Mouse (Mus musculus) kidney, embryonic 16.5 days (tissue): ENCODE data around the gene Dusp28. TPM values are rescaled to one million over a fixed set of nuclear protein-coding genes. Genes with fewer than 3 reads are reported as not detected.
A peak's percentile ranks its signal among the peaks of the same experiment; 100 is the strongest.

Source experiments
- ATAC-seq: fragments of 200-750 bp; cut with Nextera tagmentation; 2 replicates; pipeline ENCODE4 v1.8.0; 2017; ENCODE audit warnings: moderate TSS enrichment; ENCODE audit not compliant: low FRiP score, low TSS enrichment
- H3K27ac ChIP-seq: fragments of 300-500 bp; sonication (generic); 2 replicates; pipeline ENCODE4 v1.5.1; 2014; ENCODE audit warnings: low read length
- H3K27me3 ChIP-seq: fragments of 300-500 bp; sonication (generic); 2 replicates; pipeline ENCODE4 v1.6.1; 2014; ENCODE audit warnings: low read length, control low read depth, mixed read lengths; ENCODE audit not compliant: insufficient read depth
- H3K36me3 ChIP-seq: fragments of 300-500 bp; sonication (generic); 2 replicates; pipeline ENCODE4 v1.6.1; 2014; ENCODE audit warnings: low read length, control low read depth, mixed read lengths; ENCODE audit not compliant: insufficient read depth
- H3K4me1 ChIP-seq: fragments of 300-500 bp; sonication (generic); 2 replicates; pipeline ENCODE4 v1.6.1; 2014; ENCODE audit warnings: low read length, control low read depth, mixed read lengths; ENCODE audit not compliant: insufficient read depth
- H3K4me2 ChIP-seq: fragments of 300-500 bp; sonication (generic); replicated peaks from 2 replicates; pipeline ENCODE4 v1.6.1; 2014; ENCODE audit warnings: low read depth, low read length
- H3K4me3 ChIP-seq: fragments of 300-500 bp; sonication (generic); 2 replicates; pipeline ENCODE4 v1.5.1; 2014; ENCODE audit warnings: mild to moderate bottlenecking, low read length
- H3K9ac ChIP-seq: fragments of 300-500 bp; sonication (generic); replicated peaks from 2 replicates; pipeline ENCODE4 v1.6.1; 2014; ENCODE audit warnings: low read length
- H3K9me3 ChIP-seq: fragments of 300-500 bp; sonication (generic); 2 replicates; pipeline ENCODE4 v1.6.1; 2016; ENCODE audit warnings: low read length, control low read depth
- WGBS: fragments of 180-500 bp; shearing (Covaris S2); extraction: QIAGEN DNeasy Blood & Tissue Kit; methylation state at CpG from one replicate; pipeline ENCODE4 v1.1.7; 2014; 5-methylcytosine and 5-hydroxymethylcytosine counted together
- polyA plus RNA-seq: library from polyadenylated mRNA; unstranded; fragments of >200 nt; fragmentation: Nextera tagmentation; extraction: Ambion mirVana; gene quantifications from 2 replicates; pipeline ENCODE4 v1.2.1, GENCODE M21; 2015

Dusp28 gene
- polyA plus RNA-seq, 1 experiment from 2014 or later = 12.3 TPM

DNA sequence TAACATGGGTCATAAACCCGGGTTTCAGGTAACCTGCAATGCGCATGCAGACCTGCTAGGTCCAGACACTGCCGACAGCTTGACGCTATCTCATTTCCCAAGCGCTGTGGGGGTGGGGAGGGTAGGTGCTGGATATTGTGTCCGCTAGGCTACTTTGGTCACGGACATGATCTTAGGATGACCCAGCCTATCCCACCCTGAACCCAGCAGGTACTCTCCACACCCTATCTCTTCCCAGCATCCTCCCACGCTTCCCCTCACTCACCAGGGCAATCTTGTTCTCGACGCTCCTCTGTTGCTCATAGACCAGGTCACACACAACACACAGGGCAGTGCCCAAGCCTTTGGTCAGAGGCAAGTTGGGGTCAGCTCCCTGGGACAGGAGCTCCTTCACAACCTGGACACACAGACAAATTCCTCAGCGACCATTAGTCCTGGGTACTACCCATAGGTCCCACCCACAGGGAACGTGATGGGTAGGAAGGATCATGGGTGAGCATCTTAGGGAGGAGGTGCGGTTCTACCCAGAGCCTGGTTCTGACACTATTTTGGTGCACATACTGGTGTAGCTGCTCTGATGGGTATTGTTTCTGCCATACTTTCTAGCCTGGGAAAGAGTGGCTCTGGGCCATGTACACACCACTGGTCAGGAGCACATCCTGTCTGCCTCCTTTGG, 28.6 kb upstream of the Dusp28 start:
- peak; percentile 53 for ATAC-seq
- no peaks in the 10 kb centered on the region for H3K9me3 ChIP-seq
- H3K4me3 ChIP-seq = no peak overlapping the region
- H3K27ac ChIP-seq = peak overlapping the region; percentile 25; the same call in 1 of the 2 replicates
- 35% methylated on average over 13 of the region's 13 CpGs for WGBS
- H3K27me3 ChIP-seq = no peaks in the 10 kb centered on the region
- H3K9ac ChIP-seq = no peak overlapping the region
- H3K36me3 ChIP-seq = no peaks in the 10 kb centered on the region
- H3K4me2 ChIP-seq = no peak overlapping the region; the same call in 1 of the 2 replicates
- H3K4me1 ChIP-seq = peaks cover 25% of the 10 kb centered on the region

DNA sequence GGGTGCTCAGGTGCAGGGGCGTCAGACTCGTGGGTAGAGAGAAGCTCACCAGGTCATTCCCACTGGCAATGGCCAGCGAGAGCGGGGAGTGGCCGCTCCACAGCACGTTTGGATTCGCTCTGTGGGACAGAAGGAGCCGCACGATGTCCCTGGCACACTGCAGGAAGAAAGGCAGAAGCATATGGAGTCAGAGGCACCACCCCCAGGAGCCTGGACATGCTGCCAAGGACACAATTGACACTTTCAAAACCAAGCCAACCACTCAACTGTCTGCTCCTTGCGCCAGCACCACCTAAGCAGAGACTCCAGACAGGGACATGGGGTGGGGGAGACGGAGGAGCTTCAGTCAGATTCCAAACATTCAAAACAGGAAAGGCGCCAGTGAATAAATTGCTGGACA, 27.5 kb upstream of the Dusp28 start:
- 86% methylated on average over 12 of the region's 12 CpGs for WGBS
- no peak overlapping the region for H3K9ac ChIP-seq
- H3K27me3 ChIP-seq = no peaks in the 10 kb centered on the region
- H3K4me1 ChIP-seq = peaks cover 25% of the 10 kb centered on the region
- no peak for ATAC-seq
- no peak overlapping the region for H3K27ac ChIP-seq
- no peaks in the 10 kb centered on the region for H3K9me3 ChIP-seq
- no peaks in the 10 kb centered on the region for H3K36me3 ChIP-seq
- no peak overlapping the region for H3K4me2 ChIP-seq
- no peak overlapping the region for H3K4me3 ChIP-seq

DNA sequence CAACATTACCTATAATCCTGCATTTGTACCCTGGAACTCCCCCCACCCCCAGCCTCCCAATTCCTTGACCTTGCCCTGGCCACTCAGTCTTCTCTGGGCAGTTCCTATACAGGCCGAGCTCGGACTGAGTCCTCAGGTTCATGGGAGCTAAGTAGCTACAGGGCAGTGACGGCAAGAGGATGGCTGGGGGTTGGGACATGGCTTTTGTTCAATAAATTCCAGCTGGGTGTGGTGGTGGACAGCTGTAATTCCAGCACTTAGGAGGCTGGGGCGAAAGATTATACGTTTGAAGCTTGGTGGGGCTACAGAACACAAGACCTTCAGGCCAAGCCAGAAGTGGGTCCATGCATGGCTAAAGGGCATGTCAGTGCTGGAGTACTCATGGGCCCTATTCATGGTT, 26.7 kb upstream of the Dusp28 start:
- Histone ChIP-seq H3K27ac (no peak overlapping the region), H3K4me3 (no peak overlapping the region), H3K9me3 (no peaks in the 10 kb centered on the region), H3K4me1 (peaks cover 25% of the 10 kb centered on the region), H3K9ac (no peak overlapping the region), H3K4me2 (no peak overlapping the region), H3K36me3 (no peaks in the 10 kb centered on the region), H3K27me3 (no peaks in the 10 kb centered on the region)
- 65% methylated on average over 5 of the region's 5 CpGs for WGBS
- no peak for ATAC-seq

DNA sequence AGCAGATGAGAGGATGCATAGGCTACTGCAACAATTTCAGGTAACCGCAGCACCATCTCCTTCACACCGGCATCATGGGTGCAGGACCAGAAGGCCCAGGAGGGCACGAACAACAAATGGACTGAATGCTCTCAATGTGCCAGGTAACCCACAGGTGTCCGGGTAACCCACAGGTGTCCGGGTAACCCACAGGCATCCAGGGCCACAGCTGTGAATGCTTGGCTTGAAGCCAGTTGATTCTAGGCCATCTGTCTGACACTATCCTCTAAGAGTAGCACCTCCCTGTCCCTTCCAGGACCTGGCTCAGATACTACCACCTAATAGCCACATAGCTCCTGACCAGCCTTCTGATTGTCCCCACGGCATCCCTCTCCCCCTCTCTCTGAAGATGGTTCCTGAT, 24.8 kb upstream of the Dusp28 start:
- Histone ChIP-seq H3K9ac (no peak overlapping the region), H3K36me3 (no peaks in the 10 kb centered on the region), H3K4me2 (no peak overlapping the region), H3K9me3 (no peaks in the 10 kb centered on the region), H3K27ac (no peak overlapping the region), H3K4me1 (peaks cover 14% of the 10 kb centered on the region), H3K4me3 (no peak overlapping the region), H3K27me3 (no peaks in the 10 kb centered on the region)
- ATAC-seq = no peak
- WGBS = 86% methylated on average over 6 of the region's 6 CpGs

DNA sequence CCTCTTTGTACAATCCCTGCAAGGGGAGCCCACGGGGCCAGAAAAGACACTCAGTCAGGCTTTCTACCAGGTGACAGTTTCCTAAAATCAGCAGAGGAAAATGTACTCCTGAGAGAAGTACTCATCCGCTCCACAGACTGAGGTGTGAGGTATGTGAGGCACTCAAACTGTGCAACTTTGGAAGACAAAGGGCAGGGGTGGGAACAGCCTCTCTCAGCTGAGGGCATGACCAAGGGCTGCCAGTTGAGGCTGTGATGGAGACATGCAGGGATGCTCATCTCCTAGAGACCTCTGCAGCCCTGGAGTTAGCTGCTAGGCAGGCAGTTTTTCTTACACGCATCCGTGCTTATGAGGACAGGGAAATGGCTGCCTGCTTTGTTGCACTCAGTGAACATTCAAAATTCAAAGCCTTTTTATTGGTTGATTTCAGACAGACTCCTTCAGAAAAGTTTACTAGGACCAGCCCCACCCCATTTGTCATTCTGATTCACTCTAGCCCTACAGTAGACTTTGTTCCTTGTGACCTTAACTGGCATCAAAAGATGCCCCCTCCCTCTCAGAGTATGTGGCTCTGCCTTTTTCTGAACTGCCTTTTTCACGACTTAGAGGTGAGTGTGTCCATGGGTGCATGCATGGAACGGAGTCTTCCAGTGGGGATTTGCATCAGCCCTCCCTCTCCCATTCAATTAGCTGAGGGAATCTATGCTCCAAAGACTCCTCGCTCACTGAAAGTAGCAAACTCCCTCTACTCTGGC, 17.7 kb upstream of the Dusp28 start:
- Histone ChIP-seq H3K27me3 (no peaks in the 10 kb centered on the region), H3K4me3 (no peak overlapping the region), H3K4me2 (no peak overlapping the region), H3K9ac (no peak overlapping the region), H3K4me1 (no peaks in the 10 kb centered on the region), H3K9me3 (no peaks in the 10 kb centered on the region), H3K27ac (no peak overlapping the region), H3K36me3 (no peaks in the 10 kb centered on the region)
- WGBS = 69% methylated on average over 7 of the region's 7 CpGs
- no peak for ATAC-seq

DNA sequence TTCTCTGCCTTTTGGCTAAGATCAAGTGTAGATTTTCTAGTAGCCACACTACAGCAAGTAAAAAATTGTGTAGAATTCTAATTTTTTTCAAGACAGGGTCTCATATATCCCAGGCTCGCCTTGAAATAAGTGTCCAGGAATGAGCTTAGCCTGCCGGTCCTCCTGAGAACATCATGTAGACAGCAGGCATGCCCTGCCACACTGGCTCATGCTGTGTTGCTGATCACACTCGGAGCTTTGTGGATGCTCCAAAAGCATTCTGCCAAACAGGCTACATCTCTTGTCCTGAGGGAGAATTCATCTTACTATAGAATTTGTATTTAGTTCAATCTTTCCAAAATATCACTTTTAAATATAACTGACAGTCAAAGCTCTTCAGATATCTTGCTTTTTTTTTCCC, 14.0 kb upstream of the Dusp28 start:
- ATAC-seq = no peak
- Histone ChIP-seq H3K4me2 (no peak overlapping the region), H3K4me1 (no peaks in the 10 kb centered on the region), H3K27ac (no peak overlapping the region), H3K4me3 (no peak overlapping the region), H3K36me3 (no peaks in the 10 kb centered on the region), H3K27me3 (no peaks in the 10 kb centered on the region), H3K9me3 (no peaks in the 10 kb centered on the region), H3K9ac (no peak overlapping the region)
- 77% methylated on average over 3 of the region's 3 CpGs for whole genome bisulfite sequencing

DNA sequence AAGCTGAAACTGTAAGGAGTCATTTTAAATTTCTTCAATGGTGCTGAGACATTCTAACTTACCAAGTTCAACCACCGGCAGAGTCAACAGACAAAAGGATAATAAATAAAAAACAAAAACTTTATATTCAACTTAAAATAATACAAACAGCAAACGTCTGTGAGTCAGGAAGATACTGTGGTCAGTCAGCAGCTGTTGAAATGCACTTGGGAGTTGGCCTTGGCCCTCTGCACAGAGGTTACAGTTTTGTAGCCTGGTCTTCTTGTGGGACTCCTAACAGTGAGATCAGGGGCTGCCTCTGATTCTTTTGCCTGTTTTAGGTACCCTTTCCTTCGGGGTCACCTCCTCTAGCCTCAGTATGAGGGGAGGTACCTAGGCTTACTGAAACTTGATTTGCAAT, 12.9 kb upstream of the Dusp28 start:
- H3K4me1 ChIP-seq = no peaks in the 10 kb centered on the region
- H3K36me3 ChIP-seq = no peaks in the 10 kb centered on the region
- no peak for ATAC-seq
- no peak overlapping the region for H3K4me2 ChIP-seq
- H3K9ac ChIP-seq = no peak overlapping the region
- no peaks in the 10 kb centered on the region for H3K27me3 ChIP-seq
- no peak overlapping the region for H3K27ac ChIP-seq
- no peak overlapping the region for H3K4me3 ChIP-seq
- WGBS = 58% methylated on average over 3 of the region's 3 CpGs
- no peaks in the 10 kb centered on the region for H3K9me3 ChIP-seq

DNA sequence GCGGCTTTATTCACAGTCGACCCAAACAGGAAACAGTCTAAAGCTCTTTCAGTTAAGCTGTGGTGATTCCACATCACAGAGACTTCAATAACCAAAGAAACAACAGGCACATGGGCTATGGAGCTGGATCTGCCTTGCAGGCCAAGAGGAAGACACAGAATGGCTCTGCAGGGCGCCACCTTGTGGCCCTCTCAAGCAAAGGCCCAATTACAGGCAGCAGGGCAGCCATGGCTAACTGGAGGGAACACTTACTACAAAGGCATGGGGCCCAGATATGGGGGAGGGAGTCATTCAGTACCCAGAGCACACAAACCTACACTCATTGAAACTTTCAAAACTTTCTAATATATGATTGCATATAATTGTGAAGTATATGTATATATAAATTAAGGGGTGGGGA, 11.7 kb upstream of the Dusp28 start:
- 13% methylated on average over 3 of the region's 3 CpGs for WGBS
- Histone ChIP-seq H3K4me1 (no peaks in the 10 kb centered on the region), H3K9ac (no peak overlapping the region), H3K36me3 (no peaks in the 10 kb centered on the region), H3K4me3 (no peak overlapping the region), H3K27ac (no peak overlapping the region), H3K9me3 (no peaks in the 10 kb centered on the region), H3K27me3 (no peaks in the 10 kb centered on the region), H3K4me2 (no peak overlapping the region)
- peak; percentile 90 for ATAC-seq

DNA sequence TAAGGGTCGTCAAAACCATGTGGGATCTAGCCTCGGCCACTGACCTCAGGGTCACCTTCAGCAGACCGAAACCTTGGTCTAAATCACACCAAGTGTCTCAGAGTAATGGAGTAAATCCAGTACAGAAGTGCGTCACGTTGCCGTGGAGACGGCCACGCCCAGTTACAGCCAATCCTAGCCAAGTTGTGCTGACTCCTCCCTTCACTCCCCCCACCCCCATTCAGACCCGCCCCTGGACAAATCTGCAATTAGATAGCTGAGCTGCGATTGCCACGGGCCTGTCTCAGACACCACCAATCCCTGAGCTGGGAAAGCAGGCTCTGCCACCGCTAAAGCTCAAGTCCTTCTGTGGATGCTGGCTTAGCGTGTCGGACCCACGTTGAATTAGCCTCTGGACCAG, 4.0 kb upstream of the Dusp28 start, which contains the start of gene Ankmy1:
Gene Ankmy1, minus strand, starts transcription at position 121 of the 400 bp plus-strand sequence.
- ATAC-seq = peak; percentile 57
- Histone ChIP-seq H3K27ac (no peak within 1 kb of the TSS), H3K4me3 (peak within 1 kb of the TSS; percentile 38), H3K27me3 (no peaks in the 10 kb centered on the region), H3K4me2 (peak within 1 kb of the TSS; percentile 56), H3K36me3 (no peaks in the 10 kb centered on the region), H3K4me1 (peaks cover 17% of the 10 kb centered on the region; the same call in 1 of the 2 replicates), H3K9me3 (no peaks in the 10 kb centered on the region), H3K9ac (peak within 1 kb of the TSS; percentile 31; the same call in 1 of the 2 replicates)
- 1% methylated on average over 15 of the region's 15 CpGs for WGBS

DNA sequence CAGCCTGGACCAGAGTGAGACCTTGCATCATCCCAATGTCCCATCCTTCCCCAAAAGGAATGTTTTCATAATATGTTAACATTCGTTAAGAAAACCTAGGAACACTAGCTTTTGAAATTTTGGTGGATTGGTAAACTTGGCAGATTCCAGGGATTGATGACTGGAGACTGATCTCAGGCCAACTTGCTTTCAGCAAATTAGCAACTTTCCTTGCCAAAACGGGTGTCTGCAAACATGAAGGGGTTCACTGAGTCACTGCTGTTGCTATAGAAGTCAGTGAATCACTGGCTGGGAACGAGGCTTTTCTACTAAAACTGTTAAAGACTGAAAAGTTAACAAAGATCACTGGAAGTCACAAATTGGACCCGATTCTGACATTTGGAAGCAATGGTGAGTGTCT, 3.2 kb upstream of the Dusp28 start:
- Histone ChIP-seq H3K36me3 (no peaks in the 10 kb centered on the region), H3K4me1 (peaks cover 19% of the 10 kb centered on the region; the same call in 1 of the 2 replicates), H3K9ac (no peak overlapping the region), H3K4me3 (no peak overlapping the region), H3K27me3 (no peaks in the 10 kb centered on the region), H3K4me2 (no peak overlapping the region), H3K27ac (no peak overlapping the region), H3K9me3 (no peaks in the 10 kb centered on the region)
- 71% methylated on average over 4 of the region's 4 CpGs for WGBS
- no peak for ATAC-seq
